Mouse (Mus musculus) liver, embryonic 12.5 days (tissue): ENCODE results near the gene Fgf12. TPM values are rescaled to one million over a fixed set of nuclear protein-coding genes. Genes with fewer than 3 reads are reported as not detected.

Experiments used
- ATAC-seq: fragments of 200-750 bp; cut with Nextera tagmentation; 2 replicates; pipeline ENCODE4 v1.8.0; 2017; ENCODE audit warnings: moderate number of reproducible peaks, mild to moderate bottlenecking, moderate library complexity
- H3K27ac ChIP-seq: fragments of 300-500 bp; sonication (generic); 2 replicates; pipeline ENCODE4 v1.5.1; 2016; ENCODE audit warnings: mild to moderate bottlenecking
- H3K27me3 ChIP-seq: fragments of 300-500 bp; sonication (generic); replicated peaks from 2 replicates; pipeline ENCODE4 v1.6.1; 2016; ENCODE audit warnings: mild to moderate bottlenecking, moderate library complexity
- H3K36me3 ChIP-seq: fragments of 300-500 bp; sonication (generic); 2 replicates; pipeline ENCODE4 v1.6.1; 2016; ENCODE audit warnings: mild to moderate bottlenecking, moderate library complexity
- H3K4me1 ChIP-seq: fragments of 300-500 bp; sonication (generic); 2 replicates; pipeline ENCODE4 v1.6.1; 2016
- H3K4me2 ChIP-seq: fragments of 300-500 bp; sonication (generic); 2 replicates; pipeline ENCODE4 v1.6.1; 2016; ENCODE audit warnings: mild to moderate bottlenecking, moderate library complexity
- H3K4me3 ChIP-seq: fragments of 300-500 bp; sonication (generic); 2 replicates; pipeline ENCODE4 v1.5.1; 2016; ENCODE audit warnings: mild to moderate bottlenecking, moderate library complexity
- H3K9ac ChIP-seq: fragments of 300-500 bp; sonication (generic); 2 replicates; pipeline ENCODE4 v1.6.1; 2016; ENCODE audit warnings: mild to moderate bottlenecking, moderate library complexity
- H3K9me3 ChIP-seq: fragments of 300-500 bp; sonication (generic); replicated peaks from 2 replicates; pipeline ENCODE4 v1.6.1; 2016; ENCODE audit warnings: mild to moderate bottlenecking, moderate library complexity
- WGBS: fragments of 180-500 bp; shearing (Covaris S2); methylation state at CpG from one replicate; pipeline ENCODE4 v1.1.7; 2016; ENCODE audit not compliant: insufficient replicate concordance; 5-methylcytosine and 5-hydroxymethylcytosine counted together
- polyA plus RNA-seq: library from polyadenylated mRNA; unstranded; fragments of >200 nt; fragmentation: Nextera tagmentation; extraction: Ambion mirVana; gene quantifications from 2 replicates; pipeline ENCODE4 v1.2.1, GENCODE M21; 2016

Fgf12 gene
- polyA plus RNA-seq, 1 experiment from 2014 or later = 0.14 TPM

- H3K4me2 ChIP-seq = no peak overlapping the region
- WGBS = 25% methylated on average over 3 of the region's 3 CpGs
Observed at GRCm38 (mm10) chr16:28681625-28682024, 71.2 kb downstream of the Fgf12 start.

GRCm38 (mm10) chr16:28668815-28669347 lies 84.0 kb downstream of the Fgf12 start:
- Histone ChIP-seq H3K4me1 (no peaks in the 10 kb centered on the region), H3K27ac (no peak overlapping the region), H3K27me3 (no peaks in the 10 kb centered on the region), H3K4me3 (no peak overlapping the region), H3K4me2 (no peak overlapping the region), H3K9me3 (no peaks in the 10 kb centered on the region), H3K9ac (no peak overlapping the region), H3K36me3 (no peaks in the 10 kb centered on the region)
- WGBS = 61% methylated on average over 5 of the region's 5 CpGs
- no peak for ATAC-seq

More at GRCm38 (mm10) chr16:28681625-28682024, 71.2 kb downstream of the Fgf12 start:
- H3K27me3 ChIP-seq = no peaks in the 10 kb centered on the region
- H3K27ac ChIP-seq = no peak overlapping the region
- H3K4me3 ChIP-seq = no peak overlapping the region
- no peaks in the 10 kb centered on the region for H3K36me3 ChIP-seq
- no peak overlapping the region for H3K9ac ChIP-seq
- no peaks in the 10 kb centered on the region for H3K9me3 ChIP-seq
- no peaks in the 10 kb centered on the region for H3K4me1 ChIP-seq
- ATAC-seq = no peak

- H3K4me1 ChIP-seq = no peaks in the 10 kb centered on the region
- no peak overlapping the region for H3K9ac ChIP-seq
- 72% methylated on average over 10 of the region's 10 CpGs for WGBS
- H3K4me3 ChIP-seq = no peak overlapping the region
- H3K36me3 ChIP-seq = no peaks in the 10 kb centered on the region
- no peak overlapping the region for H3K4me2 ChIP-seq
- ATAC-seq = no peak
- no peaks in the 10 kb centered on the region for H3K27me3 ChIP-seq
- H3K9me3 ChIP-seq = no peaks in the 10 kb centered on the region
- no peak overlapping the region for H3K27ac ChIP-seq
Observed at GRCm38 (mm10) chr16:28652640-28653039, 100.2 kb downstream of the Fgf12 start.

GRCm38 (mm10) chr16:28650589-28650988 lies 102.3 kb downstream of the Fgf12 start:
- Histone ChIP-seq H3K36me3 (no peaks in the 10 kb centered on the region), H3K4me1 (no peaks in the 10 kb centered on the region), H3K27me3 (no peaks in the 10 kb centered on the region), H3K27ac (no peak overlapping the region), H3K9me3 (no peaks in the 10 kb centered on the region), H3K4me3 (no peak overlapping the region), H3K4me2 (no peak overlapping the region), H3K9ac (no peak overlapping the region)
- no peak for ATAC-seq
- 48% methylated on average over 3 of the region's 3 CpGs for WGBS

- H3K27me3 ChIP-seq = no peaks in the 10 kb centered on the region
- 66% methylated on average over 3 of the region's 3 CpGs for WGBS
Observed at GRCm38 (mm10) chr16:28645030-28645429, 107.8 kb downstream of the Fgf12 start.

GRCm38 (mm10) chr16:28631721-28632120 lies 121.1 kb downstream of the Fgf12 start:
- Histone ChIP-seq H3K36me3 (no peaks in the 10 kb centered on the region), H3K9me3 (no peaks in the 10 kb centered on the region), H3K9ac (no peak overlapping the region), H3K4me1 (no peaks in the 10 kb centered on the region), H3K4me3 (no peak overlapping the region), H3K27ac (no peak overlapping the region), H3K27me3 (no peaks in the 10 kb centered on the region), H3K4me2 (no peak overlapping the region)
- ATAC-seq = no peak
- WGBS = 71% methylated on average over 5 of the region's 5 CpGs

More at GRCm38 (mm10) chr16:28645030-28645429, 107.8 kb downstream of the Fgf12 start:
- Histone ChIP-seq H3K9me3 (no peaks in the 10 kb centered on the region), H3K4me1 (no peaks in the 10 kb centered on the region), H3K36me3 (no peaks in the 10 kb centered on the region), H3K27ac (no peak overlapping the region), H3K9ac (no peak overlapping the region), H3K4me3 (no peak overlapping the region), H3K4me2 (no peak overlapping the region)
- no peak for ATAC-seq

GRCm38 (mm10) chr16:28630771-28631484 lies 121.9 kb downstream of the Fgf12 start:
- H3K4me2 ChIP-seq = no peak overlapping the region
- H3K4me3 ChIP-seq = no peak overlapping the region
- H3K4me1 ChIP-seq = no peaks in the 10 kb centered on the region
- no peaks in the 10 kb centered on the region for H3K36me3 ChIP-seq
- ATAC-seq = no peak
- no peaks in the 10 kb centered on the region for H3K27me3 ChIP-seq
- no peaks in the 10 kb centered on the region for H3K9me3 ChIP-seq
- no peak overlapping the region for H3K9ac ChIP-seq
- H3K27ac ChIP-seq = no peak overlapping the region
- 65% methylated on average over 11 of the region's 11 CpGs for WGBS

- Histone ChIP-seq H3K27me3 (no peaks in the 10 kb centered on the region), H3K4me1 (no peaks in the 10 kb centered on the region), H3K36me3 (no peaks in the 10 kb centered on the region), H3K4me3 (no peak overlapping the region), H3K9me3 (no peaks in the 10 kb centered on the region), H3K27ac (no peak overlapping the region), H3K4me2 (no peak overlapping the region), H3K9ac (no peak overlapping the region)
- WGBS = 68% methylated on average over 6 of the region's 6 CpGs
- no peak for ATAC-seq
Observed at GRCm38 (mm10) chr16:28626259-28626658, 126.6 kb downstream of the Fgf12 start.

- Histone ChIP-seq H3K9me3 (no peaks in the 10 kb centered on the region), H3K9ac (no peak overlapping the region), H3K36me3 (no peaks in the 10 kb centered on the region), H3K27me3 (no peaks in the 10 kb centered on the region), H3K4me1 (no peaks in the 10 kb centered on the region), H3K27ac (no peak overlapping the region), H3K4me2 (no peak overlapping the region), H3K4me3 (no peak overlapping the region)
- ATAC-seq = no peak
- 63% methylated on average over 5 of the region's 5 CpGs for WGBS
Observed at GRCm38 (mm10) chr16:28625689-28626088, 127.2 kb downstream of the Fgf12 start.

- Histone ChIP-seq H3K9me3 (no peaks in the 10 kb centered on the region), H3K4me3 (no peak overlapping the region), H3K27me3 (no peaks in the 10 kb centered on the region), H3K27ac (no peak overlapping the region), H3K4me2 (no peak overlapping the region), H3K36me3 (no peaks in the 10 kb centered on the region), H3K4me1 (no peaks in the 10 kb centered on the region), H3K9ac (no peak overlapping the region)
- ATAC-seq = no peak
- 67% methylated on average over 3 of the region's 3 CpGs for WGBS
Observed at GRCm38 (mm10) chr16:28614412-28614811, 138.5 kb downstream of the Fgf12 start.

GRCm38 (mm10) chr16:28610940-28611339 lies 141.9 kb downstream of the Fgf12 start:
- Histone ChIP-seq H3K4me1 (no peaks in the 10 kb centered on the region), H3K27me3 (no peaks in the 10 kb centered on the region), H3K36me3 (no peaks in the 10 kb centered on the region), H3K4me2 (no peak overlapping the region), H3K4me3 (no peak overlapping the region), H3K27ac (no peak overlapping the region), H3K9ac (no peak overlapping the region), H3K9me3 (no peaks in the 10 kb centered on the region)
- 23% methylated on average over 3 of the region's 3 CpGs for WGBS
- ATAC-seq = no peak

- H3K27me3 ChIP-seq = no peaks in the 10 kb centered on the region
- no peak overlapping the region for H3K9ac ChIP-seq
- no peaks in the 10 kb centered on the region for H3K4me1 ChIP-seq
- no peak overlapping the region for H3K27ac ChIP-seq
- 58% methylated on average over 1 of the region's 1 CpGs for WGBS
- no peak overlapping the region for H3K4me2 ChIP-seq
- H3K36me3 ChIP-seq = no peaks in the 10 kb centered on the region
- ATAC-seq = no peak
- no peaks in the 10 kb centered on the region for H3K9me3 ChIP-seq
- no peak overlapping the region for H3K4me3 ChIP-seq
Observed at GRCm38 (mm10) chr16:28603155-28603554, 149.7 kb downstream of the Fgf12 start.

- WGBS = 47% methylated on average over 4 of the region's 4 CpGs
Observed at GRCm38 (mm10) chr16:28601723-28602122, 151.1 kb downstream of the Fgf12 start.

More at GRCm38 (mm10) chr16:28601723-28602122, 151.1 kb downstream of the Fgf12 start:
- no peak overlapping the region for H3K4me3 ChIP-seq
- no peaks in the 10 kb centered on the region for H3K36me3 ChIP-seq
- no peaks in the 10 kb centered on the region for H3K27me3 ChIP-seq
- H3K9ac ChIP-seq = no peak overlapping the region
- H3K27ac ChIP-seq = no peak overlapping the region
- H3K4me2 ChIP-seq = no peak overlapping the region
- no peaks in the 10 kb centered on the region for H3K4me1 ChIP-seq
- no peak for ATAC-seq
- H3K9me3 ChIP-seq = no peaks in the 10 kb centered on the region
